Mouse (Mus musculus): ENCODE data around the gene Tor1a. TPM values are rescaled to one million over a fixed set of nuclear protein-coding genes. Genes with fewer than 3 reads are reported as not detected.
A peak's percentile ranks its signal among the peaks of the same experiment; 100 is the strongest.

Gene Tor1a
- polyA plus RNA-seq, 1 experiment from 2014 or later, result 86.6 TPM

- 94% methylated on average over 8 of the region's 8 CpGs for WGBS
- no peak overlapping the region for H3K4me2 ChIP-seq (ENCODE audit: low read depth, low read length)
- no peak overlapping the region for H3K4me3 ChIP-seq (ENCODE audit: low read depth, low read length)
- H3K9me3 ChIP-seq (replicated peaks; ENCODE audit: control insufficient read depth, low read length), result no peaks in the 10 kb centered on the region
- no peak for DNase-seq (ENCODE audit: low spot score)
- H3K27ac ChIP-seq (replicated peaks; ENCODE audit: low read depth, low read length), result no peak overlapping the region
- peaks cover 2% of the 10 kb centered on the region; the same call in 1 of the 2 replicates for H3K4me1 ChIP-seq (ENCODE audit: control insufficient read depth, insufficient read depth, low read length)
- H3K36me3 ChIP-seq (replicated peaks; ENCODE audit: control insufficient read depth, insufficient read depth, low read depth, low read length), result peaks cover 16% of the 10 kb centered on the region
- ATAC-seq (replicated peaks; ENCODE audit: insufficient number of reproducible peaks, low FRiP score, low TSS enrichment, low read depth), result no peak
- no peak overlapping the region for H3K9ac ChIP-seq (replicated peaks; ENCODE audit: low read length)
- no peaks in the 10 kb centered on the region for H3K27me3 ChIP-seq (ENCODE audit: control insufficient read depth, insufficient read depth, low read length)
Observed at GRCm38 (mm10) chr2:30965627-30966026, 2.1 kb downstream of the Tor1a start.

DNA sequence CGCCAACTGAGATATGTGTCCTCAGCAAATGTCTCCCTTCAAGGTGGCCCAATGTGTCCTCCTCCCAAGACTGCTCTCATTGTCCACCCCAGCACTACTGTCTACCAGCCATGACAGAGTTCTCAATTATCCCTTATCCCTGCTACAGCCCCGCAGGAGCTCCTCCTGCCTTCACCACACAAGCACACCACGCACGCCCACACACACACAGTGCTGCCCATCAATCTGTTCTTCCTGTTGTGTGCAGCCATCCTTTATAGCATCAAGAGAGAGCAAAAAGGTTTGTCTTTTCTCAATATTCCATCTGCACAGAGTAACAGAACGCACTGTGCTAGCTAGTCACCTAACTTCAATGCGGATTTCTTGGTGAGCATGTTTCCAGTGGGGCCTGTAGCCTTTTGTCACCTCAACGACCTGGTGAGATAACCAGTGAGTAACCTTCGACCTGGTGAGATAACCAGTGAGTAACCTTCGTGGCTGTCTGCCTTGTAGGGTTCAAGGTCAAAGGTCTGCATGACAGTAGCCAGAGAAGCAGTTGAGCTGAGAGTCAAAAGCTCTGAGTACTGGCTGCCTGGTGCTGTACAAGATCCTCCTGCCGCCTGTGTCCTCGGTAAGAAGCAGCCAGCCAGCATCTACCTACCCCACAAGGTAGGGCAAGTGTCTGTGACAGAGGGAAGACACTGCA lies 5.0 kb downstream of the Tor1a start:
- no peak overlapping the region for H3K9ac ChIP-seq (replicated peaks; ENCODE audit: low read length)
- no peak overlapping the region for H3K4me3 ChIP-seq (ENCODE audit: low read depth, low read length)
- peaks cover 23% of the 10 kb centered on the region for H3K36me3 ChIP-seq (replicated peaks; ENCODE audit: control insufficient read depth, insufficient read depth, low read depth, low read length)
- H3K27ac ChIP-seq (replicated peaks; ENCODE audit: low read depth, low read length), result no peak overlapping the region
- H3K27me3 ChIP-seq (ENCODE audit: control insufficient read depth, insufficient read depth, low read length), result no peaks in the 10 kb centered on the region
- 90% methylated on average over 11 of the region's 11 CpGs for WGBS
- DNase-seq (ENCODE audit: low spot score) (no peak), ATAC-seq (replicated peaks; ENCODE audit: insufficient number of reproducible peaks, low FRiP score, low TSS enrichment, low read depth) (no peak)
- no peak overlapping the region for H3K4me2 ChIP-seq (ENCODE audit: low read depth, low read length)
- peaks cover 2% of the 10 kb centered on the region; the same call in 1 of the 2 replicates for H3K4me1 ChIP-seq (ENCODE audit: control insufficient read depth, insufficient read depth, low read length)
- no peaks in the 10 kb centered on the region for H3K9me3 ChIP-seq (replicated peaks; ENCODE audit: control insufficient read depth, low read length)

DNA sequence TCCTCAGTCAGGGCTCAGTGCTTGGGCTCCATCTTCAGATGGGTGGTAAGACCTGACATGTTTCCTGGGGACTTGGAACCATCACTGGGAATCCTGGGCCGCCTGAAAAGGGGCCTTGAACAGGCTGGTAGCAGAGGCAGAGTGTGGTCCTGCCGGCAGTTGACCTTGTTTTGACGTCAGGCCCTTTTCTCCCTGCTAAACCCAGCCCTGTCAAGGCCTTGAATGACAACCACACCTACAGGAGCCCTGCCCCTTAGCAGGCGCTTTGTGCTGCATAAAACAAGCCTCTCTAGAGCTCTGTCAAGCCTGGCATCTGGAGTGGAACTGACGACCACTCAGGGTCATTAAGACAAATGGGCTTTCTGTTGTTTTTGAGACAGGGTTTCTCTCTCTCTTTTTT lies 7.9 kb downstream of the Tor1a start:
- WGBS, result 52% methylated on average over 5 of the region's 5 CpGs
- H3K4me3 ChIP-seq (ENCODE audit: low read depth, low read length), result no peak overlapping the region
- H3K4me2 ChIP-seq (ENCODE audit: low read depth, low read length), result no peak overlapping the region
- H3K4me1 ChIP-seq (ENCODE audit: control insufficient read depth, insufficient read depth, low read length), result no peaks in the 10 kb centered on the region
- ATAC-seq (replicated peaks; ENCODE audit: insufficient number of reproducible peaks, low FRiP score, low TSS enrichment, low read depth) (no peak), DNase-seq (ENCODE audit: low spot score) (no peak)
- H3K36me3 ChIP-seq (replicated peaks; ENCODE audit: control insufficient read depth, insufficient read depth, low read depth, low read length), result peaks cover 23% of the 10 kb centered on the region
- H3K9ac ChIP-seq (replicated peaks; ENCODE audit: low read length), result no peak overlapping the region
- no peak overlapping the region; the same call in 1 of the 2 replicates for H3K27ac ChIP-seq (replicated peaks; ENCODE audit: low read depth, low read length)
- H3K9me3 ChIP-seq (replicated peaks; ENCODE audit: control insufficient read depth, low read length), result no peaks in the 10 kb centered on the region
- no peaks in the 10 kb centered on the region for H3K27me3 ChIP-seq (ENCODE audit: control insufficient read depth, insufficient read depth, low read length)

GRCm38 (mm10) chr2:30958726-30959125 lies 9.0 kb downstream of the Tor1a start:
- H3K4me1 ChIP-seq (ENCODE audit: control insufficient read depth, insufficient read depth, low read length), result peaks cover 5% of the 10 kb centered on the region
- no peak overlapping the region for H3K27ac ChIP-seq (replicated peaks; ENCODE audit: low read depth, low read length)
- DNase-seq (ENCODE audit: low spot score) (no peak), ATAC-seq (replicated peaks; ENCODE audit: insufficient number of reproducible peaks, low FRiP score, low TSS enrichment, low read depth) (no peak)
- H3K9ac ChIP-seq (replicated peaks; ENCODE audit: low read length), result no peak overlapping the region
- WGBS, result 90% methylated on average over 14 of the region's 14 CpGs
- H3K4me3 ChIP-seq (ENCODE audit: low read depth, low read length), result no peak overlapping the region
- peaks cover 20% of the 10 kb centered on the region for H3K36me3 ChIP-seq (replicated peaks; ENCODE audit: control insufficient read depth, insufficient read depth, low read depth, low read length)
- H3K27me3 ChIP-seq (ENCODE audit: control insufficient read depth, insufficient read depth, low read length), result no peaks in the 10 kb centered on the region
- no peaks in the 10 kb centered on the region for H3K9me3 ChIP-seq (replicated peaks; ENCODE audit: control insufficient read depth, low read length)
- H3K4me2 ChIP-seq (ENCODE audit: low read depth, low read length), result no peak overlapping the region

- Histone ChIP-seq H3K4me1 (ENCODE audit: control insufficient read depth, insufficient read depth, low read length) (peaks cover 5% of the 10 kb centered on the region), H3K27me3 (ENCODE audit: control insufficient read depth, insufficient read depth, low read length) (no peaks in the 10 kb centered on the region), H3K27ac (replicated peaks; ENCODE audit: low read depth, low read length) (no peak overlapping the region), H3K4me2 (ENCODE audit: low read depth, low read length) (no peak overlapping the region), H3K9ac (replicated peaks; ENCODE audit: low read length) (no peak overlapping the region), H3K4me3 (ENCODE audit: low read depth, low read length) (no peak overlapping the region), H3K36me3 (replicated peaks; ENCODE audit: control insufficient read depth, insufficient read depth, low read depth, low read length) (peaks cover 14% of the 10 kb centered on the region), H3K9me3 (replicated peaks; ENCODE audit: control insufficient read depth, low read length) (no peaks in the 10 kb centered on the region)
- ATAC-seq (replicated peaks; ENCODE audit: insufficient number of reproducible peaks, low FRiP score, low TSS enrichment, low read depth) (no peak), DNase-seq (ENCODE audit: low spot score) (no peak)
- WGBS, result 82% methylated on average over 4 of the region's 4 CpGs
Observed at GRCm38 (mm10) chr2:30957511-30957910, 10.2 kb downstream of the Tor1a start.

DNA sequence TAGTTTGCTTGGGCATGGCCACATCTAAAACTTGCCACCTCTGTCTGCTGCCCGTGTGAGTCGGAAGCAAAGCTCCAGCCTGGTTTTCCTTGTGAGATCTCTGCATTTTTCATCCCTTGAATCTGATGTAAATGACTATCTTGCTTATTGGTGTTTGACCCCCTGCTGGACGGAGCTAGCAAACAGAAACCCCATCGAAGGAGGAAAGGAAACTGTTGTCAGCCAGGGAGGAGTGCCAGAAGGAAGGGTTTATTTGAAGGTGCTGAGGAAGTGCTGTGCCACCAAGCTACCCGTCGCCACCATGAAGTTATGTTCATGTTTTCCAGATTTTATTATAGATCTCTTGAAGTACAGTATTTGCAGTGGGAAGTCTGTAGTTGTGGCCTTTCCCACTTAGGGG lies 12.9 kb downstream of the Tor1a start:
- Histone ChIP-seq H3K9ac (replicated peaks; ENCODE audit: low read length) (no peak overlapping the region), H3K27me3 (ENCODE audit: control insufficient read depth, insufficient read depth, low read length) (no peaks in the 10 kb centered on the region), H3K4me2 (ENCODE audit: low read depth, low read length) (no peak overlapping the region; the same call in 1 of the 2 replicates), H3K27ac (replicated peaks; ENCODE audit: low read depth, low read length) (no peak overlapping the region), H3K4me1 (ENCODE audit: control insufficient read depth, insufficient read depth, low read length) (peaks cover 5% of the 10 kb centered on the region), H3K36me3 (replicated peaks; ENCODE audit: control insufficient read depth, insufficient read depth, low read depth, low read length) (peaks cover 4% of the 10 kb centered on the region), H3K4me3 (ENCODE audit: low read depth, low read length) (no peak overlapping the region), H3K9me3 (replicated peaks; ENCODE audit: control insufficient read depth, low read length) (no peaks in the 10 kb centered on the region)
- DNase-seq (ENCODE audit: low spot score) (no peak), ATAC-seq (replicated peaks; ENCODE audit: insufficient number of reproducible peaks, low FRiP score, low TSS enrichment, low read depth) (no peak)
- WGBS, result 83% methylated on average over 6 of the region's 6 CpGs

- Histone ChIP-seq H3K4me3 (ENCODE audit: low read depth, low read length) (peak within 1 kb of the TSS; percentile 93), H3K27ac (replicated peaks; ENCODE audit: low read depth, low read length) (peak within 1 kb of the TSS; percentile 79), H3K9ac (replicated peaks; ENCODE audit: low read length) (peak within 1 kb of the TSS; percentile 91), H3K27me3 (ENCODE audit: control insufficient read depth, insufficient read depth, low read length) (no peaks in the 10 kb centered on the region), H3K4me2 (ENCODE audit: low read depth, low read length) (peak within 1 kb of the TSS; percentile 86), H3K4me1 (ENCODE audit: control insufficient read depth, insufficient read depth, low read length) (peaks cover 5% of the 10 kb centered on the region), H3K9me3 (replicated peaks; ENCODE audit: control insufficient read depth, low read length) (no peaks in the 10 kb centered on the region), H3K36me3 (replicated peaks; ENCODE audit: control insufficient read depth, insufficient read depth, low read depth, low read length) (no peaks in the 10 kb centered on the region)
- peak; percentile 95 for DNase-seq (ENCODE audit: low spot score)
- ATAC-seq (replicated peaks; ENCODE audit: insufficient number of reproducible peaks, low FRiP score, low TSS enrichment, low read depth), result peak; percentile 36; the same call in 1 of the 2 replicates
- under 1% methylated on average over 60 of the region's 60 CpGs for WGBS
Observed at GRCm38 (mm10) chr2:30952824-30953490, 14.8 kb downstream of the Tor1a start, which contains the start of gene Tor1b. Gene Tor1b (plus strand): TSS chr2:30952959.

DNA sequence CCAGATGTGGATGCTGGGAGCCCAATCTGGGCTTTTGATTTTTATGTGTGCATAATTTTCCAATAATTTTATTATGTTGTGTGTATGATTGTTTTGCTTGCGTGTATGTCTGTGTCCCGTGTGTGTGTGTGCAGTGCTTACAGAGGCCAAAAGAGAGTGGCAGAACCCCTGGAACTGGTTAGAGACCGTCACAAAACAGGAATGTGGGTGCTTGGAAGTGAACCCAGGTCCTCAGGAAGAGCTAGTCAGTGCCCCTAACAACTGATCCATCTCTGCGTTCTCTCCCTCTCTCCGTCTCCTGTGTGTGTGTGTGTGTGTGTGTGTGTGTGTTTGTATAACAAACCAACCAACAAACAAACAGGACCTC lies 15.3 kb downstream of the Tor1a start:
- no peak for DNase-seq (ENCODE audit: low spot score)
- peaks cover 5% of the 10 kb centered on the region for H3K4me1 ChIP-seq (ENCODE audit: control insufficient read depth, insufficient read depth, low read length)
- H3K9ac ChIP-seq (replicated peaks; ENCODE audit: low read length), result peak overlapping the region; percentile 91
- H3K4me3 ChIP-seq (ENCODE audit: low read depth, low read length), result peak overlapping the region; percentile 93
- no peaks in the 10 kb centered on the region for H3K9me3 ChIP-seq (replicated peaks; ENCODE audit: control insufficient read depth, low read length)
- WGBS, result 32% methylated on average over 5 of the region's 5 CpGs
- 0 out of 2 replicates have a peak, but pooled peaks have one; percentile 12 for ATAC-seq (replicated peaks; ENCODE audit: insufficient number of reproducible peaks, low FRiP score, low TSS enrichment, low read depth)
- H3K4me2 ChIP-seq (ENCODE audit: low read depth, low read length), result peak overlapping the region; percentile 86
- 0 out of 2 replicates have a peak overlapping the region, but pooled peaks have one; percentile 44 for H3K27ac ChIP-seq (replicated peaks; ENCODE audit: low read depth, low read length)
- no peaks in the 10 kb centered on the region for H3K36me3 ChIP-seq (replicated peaks; ENCODE audit: control insufficient read depth, insufficient read depth, low read depth, low read length)
- no peaks in the 10 kb centered on the region for H3K27me3 ChIP-seq (ENCODE audit: control insufficient read depth, insufficient read depth, low read length)
